Mouse (Mus musculus): ENCODE measurements around the gene Rhoa.
"Not testable (repeated sequence)": the region's sequence is repeated elsewhere in the genome, so short reads cannot be mapped to it uniquely, and the experiment has no call there.

The Rhoa gene

GRCm38 (mm10) chr9:108287526-108288238, 18.2 kb upstream of the Rhoa start:
- in situ Hi-C loops (cut with MboI, MseI), result not testable (repeated sequence)

DNA sequence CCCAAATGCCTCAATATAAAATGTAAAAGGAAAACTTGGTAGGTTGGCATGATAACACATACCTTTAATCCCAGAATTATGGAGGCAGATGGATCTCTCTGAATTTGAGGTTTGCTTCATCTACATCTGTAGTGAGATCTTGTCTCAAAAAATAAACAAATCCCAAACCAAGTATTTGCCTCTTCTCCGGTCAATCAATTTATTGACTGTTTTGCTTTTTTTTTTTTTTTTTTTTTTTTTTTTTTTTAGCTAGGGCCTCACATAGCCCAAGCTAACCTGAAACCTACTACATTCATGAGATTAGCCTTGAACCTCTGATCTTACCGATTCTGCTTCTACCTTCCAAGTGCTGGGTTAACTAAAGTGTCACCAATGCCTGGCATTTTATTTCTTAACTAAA, 16.6 kb upstream of the Rhoa start:
- in situ Hi-C loops (cut with MboI, MseI), result no loop called here

DNA sequence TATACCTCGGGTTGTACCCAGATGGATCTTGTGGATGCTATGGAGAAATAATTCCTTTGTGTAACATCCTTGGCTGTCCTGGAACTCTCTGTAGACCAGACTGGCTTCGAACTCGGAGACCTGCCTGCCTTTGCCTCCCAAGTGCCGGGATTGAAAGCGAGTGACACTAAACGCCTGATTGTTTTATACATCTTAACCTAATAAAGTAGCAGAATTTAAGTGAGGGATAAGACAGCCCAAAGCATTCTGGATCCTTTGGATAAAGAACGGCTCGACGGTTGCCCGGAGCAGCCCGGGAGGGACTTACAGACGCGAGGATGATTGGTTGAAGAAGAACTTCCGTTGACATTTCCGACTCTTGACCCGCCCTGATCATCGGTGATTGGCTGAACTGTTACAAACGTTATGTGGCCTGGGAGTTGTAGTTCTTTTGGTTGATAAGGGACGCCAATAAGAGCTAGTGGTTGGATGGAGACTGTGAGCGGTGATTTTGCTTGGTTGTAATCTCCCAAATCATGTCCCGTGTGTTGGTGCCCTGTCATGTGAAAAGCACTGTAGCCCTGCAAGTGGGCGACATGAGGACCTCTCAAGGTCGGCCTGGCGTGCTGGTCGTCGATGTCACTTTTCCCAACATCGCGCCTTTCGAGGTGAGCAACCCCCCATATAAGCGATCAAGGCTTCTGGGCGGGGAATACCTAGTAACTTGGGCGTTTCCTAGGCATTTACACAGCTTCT, 15.7 kb upstream of the Rhoa start, which contains the start of gene Nicn1:
Nicn1 (plus strand) TSS at position 414 of the 735 bp plus-strand sequence.
- in situ Hi-C loops (cut with MboI, MseI), result no loop called here

DNA sequence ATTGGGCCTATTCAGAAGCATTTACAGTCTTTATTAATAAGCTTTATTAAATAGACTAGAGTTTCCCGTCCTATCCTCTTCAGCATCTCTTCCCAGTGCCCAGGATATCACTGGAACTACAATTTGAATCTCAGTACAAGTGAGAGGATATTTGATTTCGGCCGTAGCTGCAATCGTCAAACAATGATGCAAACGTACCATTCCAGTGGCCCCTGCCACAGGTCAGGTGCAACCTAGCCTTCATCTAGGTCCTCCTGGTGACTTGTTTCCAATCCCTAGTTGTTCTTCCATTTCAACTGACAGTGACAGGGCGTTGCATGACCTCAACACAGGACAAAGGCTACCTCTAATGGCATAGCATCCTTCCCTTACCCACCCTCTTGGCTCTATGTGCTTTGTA, 15.2 kb upstream of the Rhoa start:
- in situ Hi-C loops (cut with MboI, MseI), result no loop called here

DNA sequence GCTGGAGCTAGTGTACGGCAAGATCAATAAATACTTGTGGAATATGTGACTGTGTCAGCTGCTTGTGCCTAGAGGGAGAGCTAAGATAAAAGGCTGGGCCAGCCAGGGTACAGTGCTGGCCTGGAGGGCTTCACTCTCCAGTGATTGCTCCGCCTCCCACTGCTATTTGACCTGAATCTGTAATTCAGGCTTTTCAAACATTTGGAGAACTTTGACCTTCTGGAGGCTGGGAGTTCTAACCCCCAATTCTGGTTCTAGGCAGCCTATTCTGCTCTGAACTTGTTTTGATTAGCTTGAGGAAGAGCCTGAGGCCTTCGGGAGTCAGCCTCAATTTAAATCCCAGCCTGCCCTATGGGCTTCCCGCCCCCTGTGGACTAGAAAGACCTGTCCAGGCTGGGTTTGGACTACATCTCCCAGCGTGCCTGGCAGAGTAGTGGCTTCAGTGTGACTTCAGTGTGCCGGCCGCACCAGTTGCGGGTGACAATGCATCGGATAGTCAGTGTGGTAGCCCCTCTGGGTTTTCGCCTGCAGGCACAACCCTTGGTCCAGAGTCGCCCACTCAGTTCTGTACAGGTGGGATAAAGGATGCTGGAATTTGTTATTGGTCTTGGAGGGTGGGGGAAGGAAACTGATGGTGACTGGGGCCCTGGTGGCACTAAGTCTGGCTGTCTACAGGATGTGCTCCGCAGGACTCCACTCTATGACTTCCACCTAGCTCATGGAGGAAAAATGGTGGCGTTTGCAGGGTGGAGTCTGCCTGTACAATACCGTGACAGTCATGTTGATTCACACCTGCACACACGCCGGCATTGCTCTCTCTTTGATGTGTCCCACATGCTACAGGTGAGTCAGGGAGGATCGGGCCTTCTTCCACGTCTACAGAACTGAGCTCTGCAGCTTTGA, 9.2 kb upstream of the Rhoa start, which contains the start of gene Amt:
Amt (plus strand) TSS at position 401 of the 903 bp plus-strand sequence.
- in situ Hi-C loops (cut with MboI, MseI), result no loop called here

- in situ Hi-C loops (cut with MboI, MseI), result no loop called here
Measured at GRCm38 (mm10) chr9:108301853-108302252, 4.1 kb upstream of the Rhoa start.

DNA sequence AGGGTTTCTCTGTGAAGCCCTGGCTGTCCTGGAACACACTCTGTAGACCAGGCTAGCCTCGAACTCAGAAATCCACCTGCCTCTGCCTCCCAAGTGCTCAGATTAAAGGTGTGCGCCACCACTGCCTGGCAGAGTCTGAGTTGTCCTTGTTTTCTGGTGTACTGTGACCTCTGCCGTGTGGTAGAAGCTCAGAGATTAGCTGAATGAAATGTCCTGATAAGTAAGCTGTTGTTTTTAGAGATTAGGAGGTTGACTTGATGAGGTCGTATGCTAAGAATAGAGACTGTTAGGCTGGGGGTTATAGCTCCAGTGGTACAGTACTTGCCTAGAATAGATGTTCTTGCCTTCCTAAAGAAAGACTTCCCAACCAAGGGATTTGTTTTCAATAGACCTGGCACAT, 1.2 kb upstream of the Rhoa start:
- in situ Hi-C loops (cut with MboI, MseI), result no loop called here

- in situ Hi-C loops (cut with MboI, MseI), result no loop called here
Measured at GRCm38 (mm10) chr9:108305170-108305569, 759 bp upstream of the Rhoa start.

- in situ Hi-C loops (cut with MboI, MseI), result no loop called here
Measured at GRCm38 (mm10) chr9:108306571-108306980, 647 bp downstream of the Rhoa start.

- in situ Hi-C loops (cut with MboI, MseI), result no loop called here
Measured at GRCm38 (mm10) chr9:108307021-108307807, 1.3 kb downstream of the Rhoa start.

DNA sequence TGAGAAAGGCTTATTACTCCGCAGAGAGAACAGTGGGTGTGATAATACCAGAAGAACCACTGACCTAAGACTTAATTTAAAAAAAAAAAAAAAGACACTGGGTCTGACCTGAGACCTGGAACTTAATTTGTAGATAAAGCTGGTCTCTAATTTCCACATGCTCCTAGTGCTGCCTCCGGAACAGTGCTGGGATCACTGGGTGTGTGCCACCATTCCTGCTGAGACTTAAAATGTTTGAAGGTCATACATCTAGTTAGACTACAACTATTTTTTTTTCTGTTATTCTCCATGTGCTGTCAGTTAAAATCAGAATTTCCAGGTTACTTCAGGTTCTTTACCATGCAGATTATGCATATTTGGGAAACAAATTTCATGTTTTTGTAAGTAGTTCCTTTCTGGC, 2.2 kb downstream of the Rhoa start:
- in situ Hi-C loops (cut with MboI, MseI), result no loop called here

- in situ Hi-C loops (cut with MboI, MseI), result no loop called here
Measured at GRCm38 (mm10) chr9:108317572-108317971, 11.6 kb downstream of the Rhoa start.

GRCm38 (mm10) chr9:108318462-108318861, 12.5 kb downstream of the Rhoa start:
- in situ Hi-C loops (cut with MboI, MseI), result no loop called here

DNA sequence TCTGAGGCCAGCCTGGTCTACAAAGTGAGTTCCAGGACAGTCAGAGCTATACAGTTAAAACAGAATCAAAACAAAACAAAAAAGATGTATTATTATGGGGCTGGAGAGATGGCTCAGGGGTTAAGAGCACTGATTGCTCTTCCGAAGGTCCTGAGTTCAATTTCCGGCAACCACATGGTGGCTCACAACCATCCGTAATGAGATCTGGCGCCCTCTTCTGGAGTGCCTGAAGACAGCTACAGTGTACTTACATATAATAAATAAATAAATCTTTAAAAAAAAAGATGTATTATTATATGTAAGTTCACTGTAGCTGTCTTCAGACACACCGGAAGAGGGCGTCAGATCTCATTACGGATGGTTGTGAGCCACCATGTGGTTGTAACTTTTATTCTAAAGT, 16.1 kb downstream of the Rhoa start:
- in situ Hi-C loops (cut with MboI, MseI), result not testable (repeated sequence)

- in situ Hi-C loops (cut with MboI, MseI), result no loop called here
Measured at GRCm38 (mm10) chr9:108324784-108325183, 18.9 kb downstream of the Rhoa start.

DNA sequence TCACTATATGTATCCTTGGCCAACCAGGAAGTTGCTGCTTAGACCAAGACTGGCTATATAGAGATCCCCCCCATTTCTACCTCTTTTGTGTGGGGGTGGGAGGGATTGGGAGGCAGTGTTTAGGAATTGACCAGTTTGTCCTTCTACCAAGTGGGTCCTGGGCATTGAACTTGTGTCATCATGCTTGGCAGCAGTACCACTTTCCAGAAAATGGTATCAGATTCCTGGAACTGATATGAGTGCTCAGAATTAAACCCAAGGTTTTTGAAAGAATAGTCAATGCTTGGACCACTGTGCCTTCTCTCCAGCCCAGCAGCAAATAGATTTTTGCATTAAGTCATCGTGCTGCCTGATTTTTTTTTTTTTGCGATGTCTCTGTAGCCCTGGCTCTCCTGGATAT, 19.9 kb downstream of the Rhoa start:
- in situ Hi-C loops (cut with MboI, MseI), result no loop called here

- in situ Hi-C loops (cut with MboI, MseI), result no loop called here
Measured at GRCm38 (mm10) chr9:108337848-108338550, 32.1 kb downstream of the Rhoa start.

DNA sequence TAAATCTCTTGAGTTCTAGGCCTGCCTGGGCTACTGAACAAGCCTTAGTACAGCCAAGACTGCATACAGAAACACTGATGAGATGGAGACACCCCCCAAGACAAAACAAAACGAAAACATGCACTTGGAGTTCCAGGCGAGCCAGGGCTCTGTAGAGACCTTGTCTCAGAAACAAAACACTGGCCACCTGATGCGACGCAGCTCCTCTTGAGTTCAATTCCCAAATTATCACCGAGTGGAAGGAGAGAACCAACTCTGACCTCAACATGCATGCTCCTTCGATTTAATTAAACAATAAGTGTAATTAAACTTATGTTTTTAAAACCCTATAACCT, 32.6 kb downstream of the Rhoa start:
- in situ Hi-C loops (cut with MboI, MseI), result no loop called here

GRCm38 (mm10) chr9:108338886-108339781, 33.2 kb downstream of the Rhoa start, which contains the start of gene Gpx1:
Gpx1 (plus strand) TSS chr9:108338903.
- in situ Hi-C loops (cut with MboI, MseI), result no loop called here

- in situ Hi-C loops (cut with MboI, MseI), result no loop called here
Measured at GRCm38 (mm10) chr9:108339886-108340257, 33.9 kb downstream of the Rhoa start.

Data from T-helper 17 cell (primary cell).